Mouse (Mus musculus) spleen, postnatal 4 days (tissue): ENCODE measurements around the gene Tomm40.
"Not testable (repeated sequence)": the region's sequence is repeated elsewhere in the genome, so short reads cannot be mapped to it uniquely, and the experiment has no call there.

ENCODE experiments used
- DNase-seq, 2 experiments: peaks; one replicate each; pipeline ENCODE4 v3.0.0; 2022; ENCODE audit warnings: low spot score in 2 of 2

Tomm40 gene

DNA sequence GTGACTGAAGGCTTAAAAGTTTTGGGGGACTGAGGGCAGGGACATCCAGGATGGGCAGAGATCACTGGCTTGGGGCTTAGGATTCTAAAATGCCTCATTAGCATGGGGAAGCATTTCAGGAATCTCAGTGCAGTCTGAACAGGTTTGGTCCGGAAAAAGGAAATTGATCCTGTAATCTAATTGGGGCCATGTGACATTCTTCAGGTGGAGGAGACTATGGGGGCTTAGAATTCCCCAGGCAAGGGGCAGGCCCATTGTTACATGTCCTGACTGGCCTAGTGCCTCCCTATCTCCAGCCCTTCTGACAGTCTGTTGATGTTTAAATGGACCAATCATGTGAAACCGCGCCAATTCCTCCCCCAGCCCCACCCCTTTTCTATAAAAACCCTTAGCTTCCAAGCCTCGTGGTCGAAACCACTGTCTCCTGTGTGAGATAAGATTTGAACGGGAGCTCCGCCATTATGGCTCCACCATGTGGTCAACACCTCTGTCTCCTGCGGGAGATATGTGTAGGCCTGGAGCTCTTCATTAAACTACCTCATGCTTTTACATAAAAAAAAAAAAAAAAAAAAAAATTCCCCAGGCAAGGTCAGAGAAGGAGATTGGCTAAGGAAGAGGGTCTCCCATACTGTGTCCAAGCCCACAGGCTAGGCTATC, 28.2 kb downstream of the Tomm40 start:
- DNase-seq, result not testable (repeated sequence)

- DNase-seq, result no peak
Measured at GRCm38 (mm10) chr7:19686521-19686920, 28.7 kb downstream of the Tomm40 start.

DNA sequence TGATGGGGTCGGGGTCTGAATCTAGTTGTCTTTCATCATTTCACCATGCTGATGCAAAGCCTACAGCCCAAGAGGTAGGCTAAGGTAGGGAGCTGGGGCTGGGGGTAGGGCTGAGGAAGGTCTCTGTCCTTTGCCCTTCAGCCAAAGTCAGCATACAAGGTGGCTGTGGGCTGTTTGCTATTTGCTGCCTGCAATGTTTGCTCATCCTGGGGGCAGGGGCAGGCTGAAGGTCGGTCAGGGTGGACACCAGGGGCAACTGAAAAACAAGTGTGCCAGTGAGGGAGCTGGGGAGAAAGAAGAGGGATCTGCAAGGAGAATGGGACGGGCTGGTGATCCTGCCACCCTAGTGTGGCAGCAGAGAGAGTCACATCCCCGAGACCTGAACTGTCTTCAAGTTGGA, 29.9 kb downstream of the Tomm40 start:
- DNase-seq, result no peak

- no peak for DNase-seq
Measured at GRCm38 (mm10) chr7:19683771-19684201, 31.5 kb downstream of the Tomm40 start.

DNA sequence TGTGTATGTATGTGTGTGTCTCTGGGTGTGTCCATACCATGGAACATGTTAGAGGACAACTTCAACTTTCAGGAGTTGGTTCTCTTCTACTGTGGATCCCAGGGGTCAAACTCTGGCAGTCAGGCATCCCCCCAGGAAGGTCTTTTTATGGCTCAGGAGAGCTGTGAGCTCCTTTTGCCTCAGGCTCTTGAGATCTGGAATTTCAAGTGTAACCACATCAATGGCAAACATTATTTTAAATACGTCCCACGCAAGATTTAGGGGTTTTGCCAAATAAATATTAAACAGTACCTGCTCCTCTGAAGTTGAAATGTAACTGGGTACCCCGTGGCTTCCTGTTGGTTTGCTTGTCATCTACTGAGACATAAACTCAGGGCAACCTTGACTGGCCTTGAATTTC, 32.3 kb downstream of the Tomm40 start:
- no peak for DNase-seq

GRCm38 (mm10) chr7:19681202-19681694, 34.0 kb downstream of the Tomm40 start, which contains the start of the genes Gm44805 and Apoc4:
Gene Gm44805 (minus strand): TSS chr7:19681423.
Gene Apoc4 (minus strand): TSS chr7:19681479.
- DNase-seq, result no peak

DNA sequence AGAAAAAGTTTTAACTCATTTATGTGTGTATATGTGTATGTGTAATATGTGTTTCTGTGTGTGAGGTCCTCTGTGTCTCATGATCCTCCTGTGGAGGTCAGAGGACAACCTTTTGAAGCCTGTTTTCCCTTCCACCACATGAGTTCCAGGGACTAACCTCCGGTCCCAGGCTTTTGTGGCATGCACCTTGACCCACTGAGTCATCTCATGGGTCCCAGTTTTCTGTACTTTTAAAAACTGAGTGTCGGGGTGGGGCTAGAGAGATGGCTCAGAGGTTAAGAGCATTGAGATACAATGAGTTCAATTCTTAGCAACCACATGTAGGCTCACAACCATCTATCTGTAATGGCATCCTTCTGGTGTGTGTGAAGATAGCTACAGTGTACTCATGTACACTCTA, 34.5 kb downstream of the Tomm40 start:
- no peak for DNase-seq

- no peak for DNase-seq
Measured at GRCm38 (mm10) chr7:19678901-19679300, 36.3 kb downstream of the Tomm40 start.

DNA sequence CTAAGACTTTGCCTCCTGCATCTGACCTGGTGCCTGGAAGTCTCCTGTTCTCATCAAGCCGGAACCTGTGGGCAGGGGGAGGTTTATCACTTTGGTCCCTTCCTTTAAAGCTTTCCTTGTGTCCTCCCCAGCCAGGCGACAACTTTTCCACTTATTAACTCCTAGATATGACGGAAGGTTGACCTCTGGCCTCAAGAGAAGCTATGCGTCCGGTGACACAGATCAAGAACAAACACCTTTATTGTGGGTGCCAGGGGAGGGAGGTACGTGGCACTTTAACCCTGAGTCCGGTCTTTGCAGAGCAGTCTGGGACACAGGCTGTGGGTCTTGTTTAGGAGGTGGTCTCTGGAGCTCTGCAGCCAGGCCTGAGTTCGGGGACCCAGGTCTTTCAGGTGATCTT, 37.4 kb downstream of the Tomm40 start, which contains the start of gene Apoc2:
Gene Apoc2 (minus strand): TSS at position 70 of the 400 bp plus-strand sequence.
- DNase-seq, result no peak

DNA sequence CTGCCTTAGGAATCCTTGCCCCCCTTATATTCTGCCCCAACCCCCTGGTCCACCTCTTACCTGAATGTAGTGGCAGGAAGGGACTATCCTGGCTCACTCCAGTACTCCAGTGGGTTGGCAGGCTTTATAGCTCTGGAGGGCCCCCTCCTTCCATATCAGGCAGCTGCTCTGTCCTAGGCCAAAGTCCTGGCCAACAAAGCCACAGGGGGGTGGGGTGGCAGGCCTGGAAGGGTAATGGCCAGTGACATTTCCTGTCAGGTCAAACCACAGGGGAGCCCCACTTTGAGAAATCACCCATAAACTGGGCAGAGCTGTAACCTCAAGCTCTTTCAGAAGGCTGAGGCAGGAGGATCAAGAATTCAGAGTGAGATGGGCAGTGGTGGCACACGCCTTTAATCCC, 38.6 kb downstream of the Tomm40 start:
- DNase-seq, result no peak

- no peak for DNase-seq
Measured at GRCm38 (mm10) chr7:19675824-19676223, 39.4 kb downstream of the Tomm40 start.

DNA sequence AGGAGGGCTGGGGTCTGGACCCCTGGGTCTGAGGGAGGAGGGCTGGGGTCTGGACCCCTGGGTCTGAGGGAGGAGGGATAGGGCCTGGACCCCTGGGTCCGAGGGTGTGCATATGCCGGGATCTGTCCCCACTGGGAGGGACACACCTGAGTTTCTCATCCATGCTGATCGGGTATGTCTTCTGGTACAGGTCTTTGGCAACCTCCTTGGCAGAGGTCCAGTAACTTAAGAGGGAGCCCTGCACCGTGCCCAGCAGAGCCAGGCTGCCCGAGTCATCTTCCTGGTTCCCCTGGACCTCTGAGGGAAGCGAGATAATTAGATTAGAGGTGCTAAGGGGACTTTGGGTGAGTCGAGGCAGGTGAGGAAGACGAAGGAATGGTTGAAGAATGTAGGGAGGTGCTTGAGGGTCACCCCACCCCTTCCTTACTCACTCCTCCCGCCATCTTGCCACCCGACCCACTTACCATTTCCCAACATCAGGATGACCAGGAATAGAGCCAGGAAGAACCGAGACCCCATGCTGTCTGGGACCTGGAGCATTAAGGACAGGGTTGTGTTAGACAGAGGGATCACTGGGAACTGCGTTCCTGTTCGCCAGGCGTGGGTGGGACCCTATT, 42.0 kb downstream of the Tomm40 start:
- no peak for DNase-seq

- no peak for DNase-seq
Measured at GRCm38 (mm10) chr7:19671511-19671910, 43.7 kb downstream of the Tomm40 start.

DNA sequence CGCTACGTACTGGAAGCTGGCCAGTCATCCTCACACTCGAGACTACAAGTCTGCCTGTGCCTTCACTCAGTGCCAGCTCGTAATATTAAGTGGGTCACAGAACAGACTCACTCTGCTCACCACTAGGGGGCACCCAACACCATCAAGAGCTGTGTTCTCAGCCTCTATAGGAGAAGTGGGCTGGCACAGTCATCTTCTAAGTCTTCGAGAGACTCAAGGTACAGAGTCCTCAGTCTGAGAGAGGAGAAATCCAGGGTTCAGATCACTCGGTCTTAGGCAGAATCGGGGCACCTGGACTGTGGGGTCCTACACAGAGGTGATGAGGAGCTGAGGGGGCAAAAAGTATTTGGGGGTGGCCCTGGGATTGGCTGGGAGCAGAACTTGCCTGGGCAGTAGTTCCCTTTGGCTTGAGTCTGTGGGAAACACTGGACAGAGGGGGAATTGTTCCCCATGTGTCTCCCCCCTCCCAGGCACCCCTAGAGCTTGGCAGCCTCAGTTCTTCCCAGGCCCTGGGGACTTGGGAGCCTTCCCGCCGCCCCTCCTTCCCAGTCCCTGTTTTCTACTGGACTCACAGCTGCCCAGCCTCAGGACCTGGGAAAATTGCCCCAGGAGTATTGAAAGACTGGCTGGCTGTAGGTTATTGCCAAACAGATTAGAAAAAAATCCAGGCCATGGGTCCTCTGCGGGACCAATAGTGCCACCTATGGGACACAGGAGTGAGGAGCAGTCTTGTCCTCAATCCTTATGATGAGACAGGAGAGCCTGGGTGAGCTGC, 46.1 kb downstream of the Tomm40 start:
- DNase-seq, result peak; percentile 89 to 96

DNA sequence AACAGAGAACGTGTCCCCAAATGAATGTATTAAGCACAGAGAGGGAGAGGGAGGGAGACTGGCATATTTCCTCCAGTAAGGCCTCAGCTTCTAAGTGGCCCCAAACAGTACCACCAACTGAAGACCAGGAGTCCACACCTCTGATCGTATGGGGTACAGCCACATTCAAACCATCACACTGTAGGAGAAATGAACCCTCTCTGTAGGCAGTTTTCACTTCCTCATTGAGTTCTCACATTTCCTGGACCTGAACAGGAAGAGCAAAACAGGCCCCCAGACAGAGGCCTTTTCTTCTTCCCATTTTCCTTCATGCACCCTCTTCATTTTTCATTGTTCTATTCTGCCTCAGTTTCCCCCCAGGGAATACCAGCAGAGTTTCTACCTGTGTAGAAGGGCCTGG, 47.8 kb downstream of the Tomm40 start:
- DNase-seq, result no peak

DNA sequence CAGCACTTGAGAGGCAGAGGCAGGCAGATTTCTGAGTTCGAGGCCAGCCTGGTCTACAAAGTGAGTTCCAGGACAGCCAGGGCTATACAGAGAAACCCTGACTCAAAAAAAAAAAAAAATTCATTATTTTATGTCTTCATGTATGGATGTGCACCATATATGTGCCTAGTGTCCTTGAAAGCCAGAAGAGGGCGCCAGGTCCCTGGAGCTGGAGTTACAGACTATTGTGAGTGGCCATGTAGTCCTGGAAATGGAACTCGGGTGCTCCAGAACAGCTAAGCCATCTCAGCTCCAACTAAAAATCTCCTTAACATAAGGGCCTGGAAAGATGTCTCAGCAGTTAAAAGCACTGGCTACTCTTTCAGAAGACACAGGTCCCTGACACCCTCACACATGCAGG, 48.5 kb downstream of the Tomm40 start:
- no peak for DNase-seq

GRCm38 (mm10) chr7:19664955-19665841, 50.0 kb downstream of the Tomm40 start, which contains the start of gene Clptm1:
Gene Clptm1 (minus strand): TSS chr7:19665033.
- DNase-seq, result peak; percentile 97 to 99

DNA sequence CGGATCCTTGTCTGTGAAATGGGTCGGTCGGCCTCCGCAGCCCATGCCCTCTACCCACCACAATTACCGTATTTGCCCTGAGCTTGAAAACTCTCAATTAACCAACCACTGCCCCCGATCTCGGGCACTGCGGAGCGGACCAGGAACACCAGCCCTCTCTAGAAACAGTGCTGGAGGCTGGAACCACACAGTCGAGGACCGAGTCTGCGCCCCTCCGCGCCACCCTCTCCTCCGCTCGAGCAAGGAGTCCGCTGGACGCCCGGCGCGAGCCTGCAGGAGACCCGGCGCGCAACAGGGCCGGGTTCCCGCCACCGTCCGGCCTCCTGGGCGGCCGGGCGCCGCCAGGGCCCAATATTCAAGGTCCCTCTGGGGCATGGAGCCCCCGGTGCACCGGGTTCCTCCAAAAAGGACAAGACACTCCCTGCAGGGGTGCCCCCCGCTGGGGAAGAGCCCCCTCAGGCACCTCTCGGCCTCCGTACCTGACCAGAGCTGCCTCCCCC, 50.7 kb downstream of the Tomm40 start:
- DNase-seq, result no peak

DNA sequence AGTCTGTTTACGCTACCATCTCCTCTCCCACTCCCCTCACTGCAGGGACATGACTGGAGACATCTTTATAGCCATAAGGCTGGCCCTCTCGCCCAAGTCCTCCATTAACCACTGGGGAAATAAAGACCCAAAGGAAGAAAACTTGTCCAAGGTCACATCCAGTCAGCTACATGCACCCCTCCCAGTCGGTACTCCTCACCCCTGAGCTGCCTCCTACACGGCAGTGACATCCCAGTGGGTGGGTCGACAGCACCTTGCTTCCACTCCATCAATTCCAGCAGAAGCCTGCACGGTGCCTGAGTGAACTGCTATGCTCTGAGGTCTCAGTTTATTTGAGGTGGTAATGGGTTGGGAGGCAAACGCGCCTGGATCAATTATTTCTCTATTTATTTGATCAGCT, 51.3 kb downstream of the Tomm40 start:
- DNase-seq, result no peak

GRCm38 (mm10) chr7:19652614-19653013, 62.6 kb downstream of the Tomm40 start:
- DNase-seq, result no peak
